Mouse (Mus musculus): ENCODE results near the gene Prickle1. TPM values are rescaled to one million over a fixed set of nuclear protein-coding genes. Genes with fewer than 3 reads are reported as not detected.

The Prickle1 gene
- polyA plus RNA-seq, 1 experiment from 2014 or later, result 61.5 TPM

DNA sequence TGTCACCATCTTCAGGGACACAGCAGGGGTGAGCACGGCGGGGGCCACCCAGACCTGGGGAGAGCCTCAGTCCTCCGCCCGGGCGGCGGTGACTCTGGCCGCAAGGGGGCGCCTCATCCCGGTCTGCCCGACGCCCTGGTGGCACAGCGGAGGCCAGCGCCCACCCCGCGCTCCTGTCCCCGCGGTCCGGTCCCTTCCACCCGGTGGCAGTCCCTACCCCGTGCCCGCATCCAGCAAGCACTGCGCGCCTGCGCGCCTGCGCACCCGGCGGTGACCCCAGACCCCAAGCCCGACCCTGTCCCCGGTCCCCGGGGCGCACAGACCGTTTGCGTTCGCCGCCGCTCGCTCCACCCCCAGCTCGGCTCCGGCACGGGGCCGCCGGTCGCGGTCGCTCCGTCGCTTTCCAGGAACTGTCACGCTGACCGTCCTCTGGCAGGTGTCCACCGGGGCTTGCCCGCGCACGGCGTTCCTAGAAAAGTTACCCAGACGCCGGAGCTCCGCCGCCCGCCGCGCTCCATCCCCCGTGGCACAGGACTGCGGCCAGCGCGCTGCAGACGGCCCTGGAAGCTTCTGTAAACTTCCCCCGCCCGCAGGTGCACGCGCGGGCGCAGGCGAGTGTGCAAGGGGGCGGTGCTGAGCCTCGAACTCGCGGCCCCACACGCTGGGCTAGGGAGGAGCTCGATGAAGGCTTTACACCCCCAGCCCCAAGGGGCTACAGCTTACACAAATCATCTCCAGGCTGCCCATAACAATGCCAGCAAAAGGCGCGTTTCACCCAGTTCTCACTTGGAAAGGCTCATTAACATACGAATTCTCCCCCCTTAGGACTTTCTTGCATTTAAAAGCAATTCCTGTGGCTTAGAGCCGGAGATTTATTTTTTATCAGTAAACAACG, 76.5 kb downstream of the Prickle1 start:
- WGBS, result under 1% methylated on average over 85 of the region's 85 CpGs
- H3K4me1 ChIP-seq (replicated peaks), result peaks cover 70% of the 10 kb centered on the region
- no peaks in the 10 kb centered on the region for H3K36me3 ChIP-seq
- peak overlapping the region; percentile 85 for H3K9ac ChIP-seq (replicated peaks)
- peak; percentile 84 for ATAC-seq (ENCODE audit: insufficient number of reproducible peaks, insufficient read depth, low FRiP score, low TSS enrichment, low read depth)
- H3K4me3 ChIP-seq (replicated peaks), result peak overlapping the region; percentile 83
- H3K27me3 ChIP-seq, result peaks cover 3% of the 10 kb centered on the region
- peak overlapping the region; percentile 94 for H3K4me2 ChIP-seq
- no peaks in the 10 kb centered on the region for H3K9me3 ChIP-seq
- peak overlapping the region; percentile 91 for H3K27ac ChIP-seq

DNA sequence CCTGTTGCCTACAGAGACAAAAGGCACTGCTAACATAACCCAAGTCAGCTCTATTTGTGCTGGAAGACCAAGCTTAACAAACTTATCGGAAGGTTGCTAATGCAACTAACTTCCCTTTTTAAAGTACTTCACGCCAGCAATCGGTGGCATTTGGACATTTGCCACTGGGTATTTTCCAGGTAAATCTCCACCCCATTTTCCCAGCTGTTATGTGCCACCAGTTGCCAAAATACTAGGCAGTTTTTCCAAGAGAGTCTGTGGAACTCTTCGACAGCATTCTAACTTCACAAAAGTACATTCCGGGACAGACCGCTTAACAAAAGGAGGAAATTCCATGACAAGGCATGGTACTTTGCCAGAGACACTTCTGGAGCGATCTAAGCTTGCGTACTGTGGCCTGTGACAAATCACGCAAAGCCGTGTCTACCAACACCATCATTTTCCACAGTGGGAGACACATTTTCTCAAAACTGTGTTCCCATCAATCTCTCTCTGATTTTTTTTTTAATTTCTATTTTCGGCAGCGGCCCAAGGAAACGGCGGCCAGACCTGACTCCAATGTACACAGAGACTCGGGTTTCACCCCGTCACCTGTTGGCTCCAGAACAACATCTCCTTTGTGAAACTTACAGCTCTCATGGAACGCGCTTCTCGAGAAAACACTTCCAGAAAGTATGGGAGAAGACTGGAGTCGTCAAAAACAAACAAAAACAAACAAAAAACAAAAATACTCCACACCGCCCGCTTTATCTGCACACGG, 77.4 kb downstream of the Prickle1 start:
- ATAC-seq (ENCODE audit: insufficient number of reproducible peaks, insufficient read depth, low FRiP score, low TSS enrichment, low read depth), result no peak
- no peaks in the 10 kb centered on the region for H3K36me3 ChIP-seq
- WGBS, result 8% methylated on average over 23 of the region's 23 CpGs

DNA sequence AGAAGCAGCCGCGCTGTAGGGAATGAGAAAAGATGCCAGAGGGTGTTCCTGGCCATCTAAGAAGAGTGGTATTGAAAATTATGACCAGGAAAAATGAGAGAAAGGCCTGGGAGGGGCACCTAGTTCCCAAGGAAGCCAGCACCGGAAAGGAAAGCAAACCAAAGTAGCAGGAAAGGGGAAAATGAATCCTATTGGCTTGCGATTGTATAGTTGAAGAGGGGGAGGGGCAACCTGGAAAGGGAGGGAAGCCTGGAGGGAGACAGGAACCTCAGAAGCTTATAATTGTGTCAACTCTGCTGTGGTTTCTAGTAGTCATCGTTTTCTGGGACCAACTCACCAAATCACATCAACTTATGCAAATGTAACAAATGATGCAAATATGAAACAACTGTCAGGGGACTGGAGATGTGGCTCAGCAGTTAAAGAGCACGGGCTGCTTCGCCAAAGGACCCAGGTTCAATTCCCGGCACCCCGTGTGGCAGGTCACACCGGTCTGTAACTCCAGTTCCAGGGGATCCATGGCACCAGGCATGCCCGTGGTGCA, 78.6 kb downstream of the Prickle1 start:
- no peak for ATAC-seq (ENCODE audit: insufficient number of reproducible peaks, insufficient read depth, low FRiP score, low TSS enrichment, low read depth)
- 0 out of 2 replicates have a peak overlapping the region, but pooled peaks have one; percentile 91 for H3K27ac ChIP-seq
- H3K4me1 ChIP-seq (replicated peaks), result peaks cover 83% of the 10 kb centered on the region
- 79% methylated on average over 11 of the region's 11 CpGs for WGBS
- H3K4me2 ChIP-seq, result peak overlapping the region; percentile 94
- H3K27me3 ChIP-seq, result no peaks in the 10 kb centered on the region; the same call in none of the 2 replicates
- H3K36me3 ChIP-seq, result no peaks in the 10 kb centered on the region
- H3K9me3 ChIP-seq, result no peaks in the 10 kb centered on the region
- peak overlapping the region; percentile 83; the same call in 1 of the 2 replicates for H3K4me3 ChIP-seq (replicated peaks)
- H3K9ac ChIP-seq (replicated peaks), result no peak overlapping the region

More for the DNA sequence above, 77.4 kb downstream of the Prickle1 start:
- Histone ChIP-seq H3K9ac (replicated peaks) (peak overlapping the region; percentile 85), H3K27ac (peak overlapping the region; percentile 91), H3K27me3 (no peaks in the 10 kb centered on the region; the same call in 1 of the 2 replicates), H3K4me3 (replicated peaks) (peak overlapping the region; percentile 83), H3K4me1 (replicated peaks) (peaks cover 78% of the 10 kb centered on the region), H3K9me3 (no peaks in the 10 kb centered on the region), H3K4me2 (peak overlapping the region; percentile 94)

DNA sequence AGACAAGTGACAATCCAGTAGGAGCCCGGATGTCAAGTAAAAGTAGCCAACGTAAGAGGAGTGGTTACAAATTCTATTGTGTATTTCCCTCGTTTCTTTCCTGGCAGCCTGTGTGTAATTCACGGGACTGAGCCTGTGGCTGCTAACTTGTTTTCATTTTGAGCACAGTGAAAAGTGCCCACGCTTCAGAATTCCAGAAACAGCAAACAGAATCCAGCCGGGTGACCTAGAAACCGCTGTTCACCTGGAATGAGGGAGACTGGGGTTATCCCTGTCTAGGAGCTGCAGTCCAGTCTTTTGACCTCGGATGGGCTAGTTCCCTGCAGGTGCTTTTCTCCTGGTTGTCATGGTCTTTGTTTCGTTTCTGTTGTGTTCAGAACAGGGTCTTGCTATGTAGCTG, 80.4 kb downstream of the Prickle1 start:
- WGBS, result 62% methylated on average over 9 of the region's 9 CpGs
- Histone ChIP-seq H3K9ac (replicated peaks) (no peak overlapping the region), H3K4me3 (replicated peaks) (no peak overlapping the region), H3K4me2 (no peak overlapping the region), H3K36me3 (peaks cover 12% of the 10 kb centered on the region; the same call in 1 of the 2 replicates), H3K27me3 (no peaks in the 10 kb centered on the region; the same call in 1 of the 2 replicates), H3K4me1 (replicated peaks) (peaks cover 85% of the 10 kb centered on the region), H3K27ac (no peak overlapping the region), H3K9me3 (no peaks in the 10 kb centered on the region)
- ATAC-seq (ENCODE audit: insufficient number of reproducible peaks, insufficient read depth, low FRiP score, low TSS enrichment, low read depth), result no peak

DNA sequence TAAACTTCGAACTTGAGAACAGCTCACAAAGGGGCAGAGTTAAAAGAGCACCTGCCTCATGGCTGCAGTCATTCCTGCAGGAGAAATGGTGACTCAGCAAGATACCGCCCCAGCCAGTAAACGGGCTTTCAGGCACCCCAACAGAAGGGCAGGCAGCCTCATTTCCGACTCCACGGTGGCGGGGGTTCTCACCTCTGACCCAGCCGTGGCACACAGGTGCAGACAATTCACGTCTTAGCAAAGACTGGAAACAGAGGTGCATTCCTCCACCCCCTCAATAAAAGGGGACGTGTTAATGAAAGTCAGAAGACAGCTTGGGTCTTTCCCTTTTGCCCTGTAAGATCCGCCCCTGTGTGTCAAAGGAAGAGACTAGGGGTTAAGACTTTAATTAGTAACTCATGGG, 81.8 kb downstream of the Prickle1 start:
- no peak for ATAC-seq (ENCODE audit: insufficient number of reproducible peaks, insufficient read depth, low FRiP score, low TSS enrichment, low read depth)
- H3K4me2 ChIP-seq, result peak overlapping the region; percentile 42
- H3K4me3 ChIP-seq (replicated peaks), result no peak overlapping the region
- no peak overlapping the region for H3K9ac ChIP-seq (replicated peaks)
- no peak overlapping the region for H3K27ac ChIP-seq
- peaks cover 19% of the 10 kb centered on the region for H3K36me3 ChIP-seq
- WGBS, result under 1% methylated on average over 10 of the region's 10 CpGs
- H3K4me1 ChIP-seq (replicated peaks), result peaks cover 74% of the 10 kb centered on the region
- no peaks in the 10 kb centered on the region for H3K9me3 ChIP-seq
- H3K27me3 ChIP-seq, result no peaks in the 10 kb centered on the region; the same call in 1 of the 2 replicates

DNA sequence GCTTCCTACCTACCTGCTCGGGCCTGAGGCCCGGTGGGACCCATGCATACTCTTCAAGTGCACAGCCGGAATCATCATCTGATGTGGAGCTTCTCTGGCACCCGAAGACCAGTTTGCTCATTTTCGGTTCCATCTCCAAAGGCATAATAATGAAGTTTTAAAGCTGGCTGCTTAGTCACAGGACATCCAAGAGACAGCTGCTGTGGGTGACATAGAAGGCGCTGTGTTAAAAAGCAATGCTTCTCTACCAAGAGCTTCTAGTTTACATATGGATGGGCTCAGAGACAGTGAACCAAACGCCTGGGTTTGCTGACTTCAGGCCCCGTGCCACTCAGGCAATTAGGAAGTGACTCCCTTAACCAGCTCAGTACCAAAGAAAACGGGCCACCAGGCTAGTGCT, 83.3 kb downstream of the Prickle1 start:
- ATAC-seq (ENCODE audit: insufficient number of reproducible peaks, insufficient read depth, low FRiP score, low TSS enrichment, low read depth), result no peak
- H3K4me3 ChIP-seq (replicated peaks), result no peak overlapping the region
- 30% methylated on average over 9 of the region's 9 CpGs for WGBS
- no peaks in the 10 kb centered on the region; the same call in 1 of the 2 replicates for H3K27me3 ChIP-seq
- peaks cover 59% of the 10 kb centered on the region for H3K4me1 ChIP-seq (replicated peaks)
- H3K9me3 ChIP-seq, result no peaks in the 10 kb centered on the region
- no peak overlapping the region for H3K9ac ChIP-seq (replicated peaks)
- no peak overlapping the region for H3K4me2 ChIP-seq
- peaks cover 34% of the 10 kb centered on the region for H3K36me3 ChIP-seq
- H3K27ac ChIP-seq, result no peak overlapping the region

DNA sequence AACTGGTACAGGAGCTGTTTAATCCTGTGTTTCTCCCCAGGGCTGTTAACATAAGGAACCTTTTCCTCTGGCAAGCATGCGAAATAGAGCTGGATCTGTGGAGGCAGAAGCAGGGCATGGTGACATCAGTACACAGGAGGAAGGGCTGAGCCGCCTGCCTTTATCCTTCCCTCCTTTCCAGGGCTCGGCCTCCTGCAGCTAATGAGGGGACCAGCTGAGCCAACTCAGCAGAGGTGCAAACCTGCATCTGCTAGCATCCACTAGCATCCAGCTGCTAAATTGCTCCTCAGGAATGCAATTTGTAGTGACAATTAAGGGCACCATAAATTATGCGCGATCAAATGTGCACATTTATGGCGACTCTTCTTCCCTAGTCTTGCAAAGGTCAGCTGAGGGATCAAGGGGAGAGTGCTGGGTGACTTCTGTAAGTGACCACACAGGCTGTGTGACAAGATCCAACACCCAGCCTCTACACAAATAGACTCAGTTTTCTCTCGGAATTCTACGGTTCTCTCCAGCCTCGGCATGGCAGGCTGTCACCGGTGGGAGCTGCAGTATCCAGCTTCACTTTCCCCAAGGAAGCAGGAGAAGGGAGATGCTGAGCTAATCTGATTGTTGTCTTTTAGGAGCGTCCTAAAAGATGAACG, 84.9 kb downstream of the Prickle1 start:
- Histone ChIP-seq H3K27ac (peak overlapping the region; percentile 53), H3K36me3 (peaks cover 46% of the 10 kb centered on the region), H3K4me3 (replicated peaks) (no peak overlapping the region), H3K4me2 (no peak overlapping the region), H3K27me3 (no peaks in the 10 kb centered on the region; the same call in 1 of the 2 replicates), H3K4me1 (replicated peaks) (peaks cover 56% of the 10 kb centered on the region), H3K9me3 (no peaks in the 10 kb centered on the region), H3K9ac (replicated peaks) (no peak overlapping the region)
- 9% methylated on average over 12 of the region's 12 CpGs for WGBS
- ATAC-seq (ENCODE audit: insufficient number of reproducible peaks, insufficient read depth, low FRiP score, low TSS enrichment, low read depth), result peak; percentile 54; the same call in 1 of the 2 replicates

DNA sequence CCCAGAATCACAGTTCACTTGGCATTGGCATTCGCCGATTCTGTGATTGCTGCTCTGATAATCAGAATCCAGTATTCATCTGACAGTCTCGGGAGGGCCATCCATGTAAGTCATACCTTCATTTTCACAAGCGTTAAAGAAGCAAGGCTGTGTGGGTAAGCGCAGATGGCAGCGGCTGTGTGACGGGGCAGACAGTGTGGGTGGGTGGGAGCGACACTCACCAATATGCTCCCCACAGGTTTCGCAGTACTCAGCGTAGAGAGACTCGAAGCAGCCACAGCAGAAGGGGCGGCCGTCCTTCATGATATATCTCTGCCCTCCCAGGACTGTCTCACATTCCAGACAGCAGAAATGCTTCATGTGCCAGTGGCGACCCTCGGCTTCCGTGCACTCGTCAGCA, 90.9 kb downstream of the Prickle1 start:
- Histone ChIP-seq H3K9ac (replicated peaks) (no peak overlapping the region), H3K4me3 (replicated peaks) (no peak overlapping the region), H3K36me3 (peaks cover 91% of the 10 kb centered on the region)

DNA sequence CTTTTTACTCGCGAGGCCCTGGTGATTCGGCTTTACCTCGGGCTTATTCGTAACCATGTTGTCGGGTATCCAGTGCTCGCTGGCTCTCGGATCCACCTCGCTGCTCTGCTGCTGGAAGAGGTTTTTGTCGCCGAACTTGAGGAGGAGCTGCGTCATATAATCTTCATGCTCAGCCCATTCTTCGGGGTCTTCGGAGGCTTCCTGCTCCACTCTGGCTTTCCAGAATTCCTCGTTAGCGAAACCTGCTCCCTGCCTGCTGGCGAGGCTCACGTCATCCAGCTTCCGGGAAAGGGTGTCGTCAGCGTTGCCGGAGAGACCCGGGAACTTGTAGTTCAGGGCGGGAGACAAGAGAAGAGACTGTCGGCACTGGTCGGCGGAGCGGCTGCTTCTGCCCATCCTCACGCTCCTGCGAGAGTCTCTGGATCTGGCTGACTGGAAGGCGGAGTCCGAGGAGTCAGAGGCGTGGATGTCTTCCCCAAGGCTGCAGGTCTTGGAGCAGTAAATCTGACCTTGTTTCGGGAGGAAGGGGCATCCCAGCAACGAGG, 92.4 kb downstream of the Prickle1 start:
- H3K36me3 ChIP-seq, result peaks cover 95% of the 10 kb centered on the region
- no peaks in the 10 kb centered on the region for H3K4me1 ChIP-seq (replicated peaks)
- no peak overlapping the region for H3K4me2 ChIP-seq
- no peak overlapping the region for H3K4me3 ChIP-seq (replicated peaks)
- H3K9ac ChIP-seq (replicated peaks), result no peak overlapping the region
- no peaks in the 10 kb centered on the region for H3K27me3 ChIP-seq
- ATAC-seq (ENCODE audit: insufficient number of reproducible peaks, insufficient read depth, low FRiP score, low TSS enrichment, low read depth), result no peak
- no peak overlapping the region for H3K27ac ChIP-seq
- no peaks in the 10 kb centered on the region for H3K9me3 ChIP-seq
- WGBS, result 92% methylated on average over 35 of the region's 35 CpGs

More for the DNA sequence above, 90.9 kb downstream of the Prickle1 start:
- 95% methylated on average over 17 of the region's 17 CpGs for WGBS
- no peak for ATAC-seq (ENCODE audit: insufficient number of reproducible peaks, insufficient read depth, low FRiP score, low TSS enrichment, low read depth)
- Histone ChIP-seq H3K27ac (no peak overlapping the region), H3K4me1 (replicated peaks) (no peaks in the 10 kb centered on the region), H3K27me3 (no peaks in the 10 kb centered on the region), H3K4me2 (no peak overlapping the region), H3K9me3 (no peaks in the 10 kb centered on the region)

DNA sequence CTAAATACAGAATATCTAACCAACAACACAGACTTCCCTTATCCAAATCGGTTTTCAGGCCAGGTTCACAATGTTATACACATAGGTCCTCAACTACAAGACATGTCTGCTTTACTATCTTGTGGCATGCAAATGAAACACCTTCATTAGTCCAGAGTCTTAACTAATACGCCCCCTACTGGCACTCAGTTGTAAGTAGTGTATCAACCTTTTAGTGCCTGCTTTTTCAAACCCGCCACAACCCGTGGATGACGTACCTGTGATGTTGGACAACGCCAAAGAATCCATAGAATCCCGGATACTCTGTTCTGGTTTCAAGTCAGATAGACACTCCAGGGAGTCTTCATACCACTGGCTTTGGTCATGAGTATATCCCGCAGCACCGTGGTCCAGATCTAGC, 93.0 kb downstream of the Prickle1 start:
- Histone ChIP-seq H3K4me3 (replicated peaks) (no peak overlapping the region), H3K36me3 (peaks cover 95% of the 10 kb centered on the region), H3K27me3 (no peaks in the 10 kb centered on the region), H3K4me2 (no peak overlapping the region), H3K9ac (replicated peaks) (no peak overlapping the region), H3K9me3 (no peaks in the 10 kb centered on the region), H3K27ac (no peak overlapping the region), H3K4me1 (replicated peaks) (no peaks in the 10 kb centered on the region)
- ATAC-seq (ENCODE audit: insufficient number of reproducible peaks, insufficient read depth, low FRiP score, low TSS enrichment, low read depth), result no peak
- WGBS, result 93% methylated on average over 9 of the region's 9 CpGs

Data from limb, embryonic 12.5 days (tissue).